8 mouse cellular contexts compared by ENCODE assay signal in the genomic region with DNA sequence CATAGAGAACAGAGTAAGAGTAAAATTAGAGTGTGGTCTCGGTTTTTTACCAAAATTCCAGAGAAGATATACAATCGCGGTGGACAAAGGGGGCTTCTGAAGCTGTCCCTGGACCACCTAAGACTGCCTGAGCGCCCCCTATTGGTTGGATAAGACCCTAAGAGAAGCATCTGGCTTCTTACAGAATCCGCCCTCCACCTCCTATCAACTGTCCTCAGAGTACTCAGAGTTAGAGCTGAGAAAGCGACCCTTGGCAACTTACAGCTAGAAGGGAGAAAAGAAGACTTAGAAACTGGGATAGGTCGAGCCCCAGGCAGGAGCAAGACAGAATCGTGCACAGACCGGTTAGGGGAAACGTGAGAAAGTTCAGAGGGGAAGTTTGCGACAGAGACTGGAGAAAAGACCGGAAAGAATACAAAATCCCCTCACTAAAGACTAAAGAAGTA. TPM values are rescaled to one million over a fixed set of nuclear protein-coding genes. Genes with fewer than 3 reads are reported as not detected.
DNase-seq lines count a peak whose midpoint lies in the region; ATAC-seq lines count a peak whose summit lies in the region.

No protein-coding gene starts in this region.

- H3K27me3 ChIP-seq in limb, embryonic 15.5 days, result peaks cover 23% of the 10 kb centered on the region

- H3K9ac ChIP-seq in limb, embryonic 15.5 days, result peak overlapping the region; percentile 39

- H3K4me3 ChIP-seq in limb, embryonic 15.5 days, result peak overlapping the region; percentile 49

- WGBS in limb, embryonic 15.5 days, result 13% methylated on average over 12 of the region's 12 CpGs

- H3K4me2 ChIP-seq in limb, embryonic 15.5 days, result peak overlapping the region; percentile 98

- H3K4me1 ChIP-seq in limb, embryonic 15.5 days, result peaks cover 11% of the 10 kb centered on the region

- no peaks in the 10 kb centered on the region for H3K9me3 ChIP-seq in limb, embryonic 15.5 days

- peak; percentile 39 to 42 for DNase-seq in cerebellum, postnatal 10 days
- no peak for DNase-seq in cerebellum, postnatal 14 days
- DNase-seq in T-cell, adult 2 months (ENCODE audit: low spot score), result peak; percentile 51
- peak; percentile 49 for DNase-seq in forelimb bud, embryonic 11.5 days (ENCODE audit: low read depth, low spot score)
- DNase-seq in naive thymus-derived CD4-positive, alpha-beta T cell, adult 2 months (ENCODE audit: low read depth), result peak; percentile 62
- no peak for DNase-seq in urinary bladder, adult 18-20 months (ENCODE audit: low spot score in 2 of 2)
- no peak for DNase-seq in frontal cortex, postnatal 14 days (ENCODE audit: low spot score in 2 of 2)

- H3K27ac ChIP-seq in limb, embryonic 15.5 days, result no peak overlapping the region

- no peak for ATAC-seq in limb, embryonic 15.5 days (ENCODE audit: insufficient number of reproducible peaks, low FRiP score, low TSS enrichment, low read depth)

- H3K36me3 ChIP-seq in limb, embryonic 15.5 days, result no peaks in the 10 kb centered on the region

RNA-seq across cellular contexts. Expression of a gene that starts 0.5 kb away (rescaled TPM):
- polyA plus RNA-seq in limb, embryonic 15.5 days (2015; fragmentation: Nextera tagmentation; extraction: Ambion mirVana), result 3.0 and 3.5 TPM in 2 replicates

Comparison
In these comparisons a context has a peak if more than half of its experiments do, and no peak if none do; other contexts are left out.
1. DNase-seq: peak in cerebellum, postnatal 10 days (2 of 2), T-cell, adult 2 months (single experiment), forelimb bud, embryonic 11.5 days (single experiment) and naive thymus-derived CD4-positive, alpha-beta T cell, adult 2 months (single experiment); none in cerebellum, postnatal 14 days (0 of 2), urinary bladder, adult 18-20 months (0 of 2) and frontal cortex, postnatal 14 days (0 of 2).